Mouse (Mus musculus) intestine, embryonic 14.5 days (tissue): ENCODE results near the gene Prdx5. TPM values are rescaled to one million over a fixed set of nuclear protein-coding genes. Genes with fewer than 3 reads are reported as not detected.
A peak's percentile ranks its signal among the peaks of the same experiment; 100 is the strongest.

Experiments used
- ATAC-seq: fragments of 200-750 bp; cut with Nextera tagmentation; replicated peaks from 2 replicates; pipeline ENCODE4 v1.8.0; 2017; ENCODE audit warnings: low read depth, moderate number of reproducible peaks, moderate TSS enrichment, moderate library complexity; ENCODE audit not compliant: low FRiP score, low TSS enrichment
- DNase-seq: peaks from one replicate; pipeline ENCODE4 v3.0.0-alpha.2; 2018; ENCODE audit warnings: low spot score
- H3K27ac ChIP-seq: fragments of 300-500 bp; sonication (generic); 2 replicates; pipeline ENCODE4 v1.5.1; 2014; ENCODE audit warnings: low read depth, mild to moderate bottlenecking, control low read depth
- H3K27me3 ChIP-seq: fragments of 300-500 bp; sonication (generic); replicated peaks from 2 replicates; pipeline ENCODE4 v1.6.1; 2014; ENCODE audit warnings: low read length, control low read depth; ENCODE audit not compliant: control insufficient read depth, insufficient read depth
- H3K36me3 ChIP-seq: fragments of 300-500 bp; sonication (generic); 2 replicates; pipeline ENCODE4 v1.6.1; 2014; ENCODE audit warnings: low read length, control low read depth; ENCODE audit not compliant: control insufficient read depth, insufficient read depth
- H3K4me1 ChIP-seq: fragments of 300-500 bp; sonication (generic); replicated peaks from 2 replicates; pipeline ENCODE4 v1.6.1; 2014; ENCODE audit warnings: low read length, control low read depth, mixed read lengths; ENCODE audit not compliant: control insufficient read depth, insufficient read depth
- H3K4me2 ChIP-seq: fragments of 300-500 bp; sonication (generic); 2 replicates; pipeline ENCODE4 v1.6.1; 2014; ENCODE audit warnings: low read length
- H3K4me3 ChIP-seq: fragments of 300-500 bp; sonication (generic); 2 replicates; pipeline ENCODE4 v1.5.1; 2014; ENCODE audit warnings: low read depth, low read length, control low read depth, mixed read lengths
- H3K9ac ChIP-seq: fragments of 300-500 bp; sonication (generic); 2 replicates; pipeline ENCODE4 v1.6.1; 2014; ENCODE audit warnings: mild to moderate bottlenecking, low read length
- H3K9me3 ChIP-seq: fragments of 300-500 bp; sonication (generic); 2 replicates; pipeline ENCODE4 v1.6.1; 2016; ENCODE audit warnings: low read length, control low read depth; ENCODE audit not compliant: control insufficient read depth
- WGBS: fragments of 180-500 bp; shearing (Covaris S2); extraction: QIAGEN DNeasy Blood & Tissue Kit; methylation state at CpG from one replicate; pipeline ENCODE4 v1.1.7; 2014; 5-methylcytosine and 5-hydroxymethylcytosine counted together
- polyA plus RNA-seq: library from polyadenylated mRNA; unstranded; fragments of >200 nt; fragmentation: Nextera tagmentation; extraction: Ambion mirVana; gene quantifications from 2 replicates; pipeline ENCODE4 v1.2.1, GENCODE M21; 2014

The Prdx5 gene
- polyA plus RNA-seq, 1 experiment from 2014 or later: 139 TPM

- WGBS: under 1% methylated on average over 61 of the region's 66 CpGs
Observed at GRCm38 (mm10) chr19:6921647-6922567, 12.0 kb upstream of the Prdx5 start, which contains the start of gene Esrra. Esrra (minus strand) TSS chr19:6921813.

GRCm38 (mm10) chr19:6920741-6921636 is 11.1 kb upstream of the Prdx5 start:
- Histone ChIP-seq H3K27me3 (peaks cover 31% of the 10 kb centered on the region), H3K9me3 (no peaks in the 10 kb centered on the region), H3K9ac (peak overlapping the region; percentile 61), H3K36me3 (peaks cover 5% of the 10 kb centered on the region), H3K4me1 (peaks cover 20% of the 10 kb centered on the region), H3K4me2 (peak overlapping the region; percentile 87), H3K27ac (peak overlapping the region; percentile 55), H3K4me3 (peak overlapping the region; percentile 54)
- DNase-seq (peak; percentile 80), ATAC-seq (peak; percentile 1)
- under 1% methylated on average over 41 of the region's 48 CpGs for WGBS

More at GRCm38 (mm10) chr19:6921647-6922567, 12.0 kb upstream of the Prdx5 start, which contains the start of gene Esrra:
- H3K9ac ChIP-seq: peak within 1 kb of the TSS; percentile 61
- H3K27me3 ChIP-seq: peaks cover 40% of the 10 kb centered on the region
- H3K9me3 ChIP-seq: no peaks in the 10 kb centered on the region
- ATAC-seq (peak; percentile 92), DNase-seq (peak; percentile 100)
- peak within 1 kb of the TSS; percentile 54 for H3K4me3 ChIP-seq
- H3K36me3 ChIP-seq: peaks cover 5% of the 10 kb centered on the region; the same call in 1 of the 2 replicates
- peak within 1 kb of the TSS; percentile 55 for H3K27ac ChIP-seq
- H3K4me1 ChIP-seq: peaks cover 20% of the 10 kb centered on the region
- peak within 1 kb of the TSS; percentile 87 for H3K4me2 ChIP-seq

GRCm38 (mm10) chr19:6919876-6920740 is 10.2 kb upstream of the Prdx5 start:
- 26% methylated on average over 8 of the region's 8 CpGs for WGBS
- Histone ChIP-seq H3K9ac (peak overlapping the region; percentile 61), H3K4me1 (peaks cover 14% of the 10 kb centered on the region), H3K4me3 (peak overlapping the region; percentile 54), H3K36me3 (peaks cover 5% of the 10 kb centered on the region), H3K4me2 (peak overlapping the region; percentile 87), H3K9me3 (no peaks in the 10 kb centered on the region), H3K27ac (peak overlapping the region; percentile 55), H3K27me3 (peaks cover 22% of the 10 kb centered on the region)
- ATAC-seq (peak; percentile 6; the same call in 1 of the 2 replicates), DNase-seq (no peak)

- DNase-seq: no peak
- ATAC-seq: no peak
- peaks cover 5% of the 10 kb centered on the region for H3K36me3 ChIP-seq
- peaks cover 13% of the 10 kb centered on the region for H3K4me1 ChIP-seq
- H3K4me3 ChIP-seq: no peak overlapping the region
- peaks cover 15% of the 10 kb centered on the region for H3K27me3 ChIP-seq
- H3K27ac ChIP-seq: peak overlapping the region; percentile 22; the same call in 1 of the 2 replicates
- H3K9me3 ChIP-seq: no peaks in the 10 kb centered on the region
- H3K4me2 ChIP-seq: peak overlapping the region; percentile 87; the same call in 1 of the 2 replicates
- H3K9ac ChIP-seq: no peak overlapping the region
Observed at GRCm38 (mm10) chr19:6919431-6919830, 9.5 kb upstream of the Prdx5 start.

- DNase-seq (no peak), ATAC-seq (no peak)
- WGBS: 82% methylated on average over 4 of the region's 4 CpGs
- H3K9ac ChIP-seq: no peak overlapping the region
- peaks cover 5% of the 10 kb centered on the region for H3K27me3 ChIP-seq
- H3K36me3 ChIP-seq: peaks cover 10% of the 10 kb centered on the region
- H3K9me3 ChIP-seq: no peaks in the 10 kb centered on the region
- H3K4me3 ChIP-seq: no peak overlapping the region
- H3K4me1 ChIP-seq: peaks cover 13% of the 10 kb centered on the region
- no peak overlapping the region for H3K27ac ChIP-seq
- H3K4me2 ChIP-seq: no peak overlapping the region
Observed at GRCm38 (mm10) chr19:6918321-6918720, 8.4 kb upstream of the Prdx5 start.

GRCm38 (mm10) chr19:6916496-6916895 is 6.6 kb upstream of the Prdx5 start:
- WGBS: 78% methylated on average over 4 of the region's 4 CpGs
- no peak overlapping the region for H3K27ac ChIP-seq
- ATAC-seq (no peak), DNase-seq (no peak)
- peaks cover 13% of the 10 kb centered on the region for H3K4me1 ChIP-seq
- H3K4me3 ChIP-seq: no peak overlapping the region
- no peaks in the 10 kb centered on the region for H3K27me3 ChIP-seq
- peaks cover 28% of the 10 kb centered on the region for H3K36me3 ChIP-seq
- no peak overlapping the region for H3K9ac ChIP-seq
- no peak overlapping the region for H3K4me2 ChIP-seq
- no peaks in the 10 kb centered on the region for H3K9me3 ChIP-seq

GRCm38 (mm10) chr19:6915276-6915675 is 5.4 kb upstream of the Prdx5 start:
- Histone ChIP-seq H3K9ac (no peak overlapping the region), H3K27me3 (no peaks in the 10 kb centered on the region), H3K4me1 (peaks cover 13% of the 10 kb centered on the region), H3K4me2 (no peak overlapping the region), H3K36me3 (peaks cover 34% of the 10 kb centered on the region), H3K9me3 (no peaks in the 10 kb centered on the region), H3K4me3 (no peak overlapping the region), H3K27ac (no peak overlapping the region)
- 77% methylated on average over 4 of the region's 4 CpGs for WGBS
- no peak for DNase-seq
- ATAC-seq: no peak
